Mouse (Mus musculus) ES-E14 (cell line): ENCODE data around the gene 4930595D18Rik.

Source experiments
- CHD2 ChIP-seq: IDR thresholded peaks from 2 replicates; pipeline ENCODE4 v1.6.1; 2014; ENCODE audit warnings: mild to moderate bottlenecking, low read depth, low read length, inconsistent platforms
- MAFK ChIP-seq: IDR thresholded peaks from 2 replicates; pipeline ENCODE4 v1.6.1; 2014; ENCODE audit warnings: mild to moderate bottlenecking, low read depth, low read length, inconsistent platforms; ENCODE audit not compliant: insufficient read depth
- ZC3H11A ChIP-seq: IDR thresholded peaks from 2 replicates; pipeline ENCODE4 v1.6.1; 2012; ENCODE audit warnings: low read depth, mild to moderate bottlenecking, inconsistent platforms, low read length, borderline replicate concordance
- ZNF384 ChIP-seq: IDR thresholded peaks from 2 replicates; pipeline ENCODE4 v1.6.1; 2012; ENCODE audit warnings: low read depth, low read length, inconsistent platforms

DNA sequence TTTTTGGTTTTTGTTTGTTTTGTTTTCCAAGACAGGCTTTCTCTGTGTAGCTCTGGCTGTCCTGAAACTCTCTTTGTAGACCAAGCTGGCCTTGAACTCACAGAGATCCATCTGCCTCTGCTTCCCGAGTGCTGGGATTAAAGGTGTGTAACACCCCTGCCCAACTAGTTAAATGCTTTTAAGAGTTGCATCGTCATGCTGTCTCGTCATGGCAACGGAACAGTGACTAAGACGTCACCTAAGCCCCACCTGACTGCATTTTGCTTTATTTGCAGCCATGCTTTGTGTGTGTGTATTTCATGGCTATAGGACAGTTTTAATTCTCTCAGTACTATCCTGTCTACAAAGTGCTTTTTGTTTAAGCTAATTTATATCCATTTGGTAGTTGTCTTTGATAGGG is 27.4 kb upstream of the 4930595D18Rik start:
- TF ChIP-seq MAFK (peak; percentile 77), ZC3H11A (no peak), ZNF384 (no peak), CHD2 (no peak)
